Mouse (Mus musculus): ENCODE results near the gene Ccr3.

GRCm38 (mm10) chr9:123976876-123977663, 44.7 kb upstream of the Ccr3 start:
- TF ChIP-seq CTCF (IDR thresholded peaks at IDR 0.05; ENCODE audit: control insufficient read depth, insufficient read depth, insufficient replicate concordance, low read depth, low read length) = no peak
- TF ChIP-seq POLR2A (IDR thresholded peaks at IDR 0.05; ENCODE audit: control insufficient read depth, low read depth, low read length) = no peak

Data from testis, adult 2 months (tissue).